Mouse (Mus musculus) MEL (cell line): ENCODE results near the gene Fgf22. TPM values are rescaled to one million over a fixed set of nuclear protein-coding genes. Genes with fewer than 3 reads are reported as not detected.
A peak's percentile ranks its signal among the peaks of the same experiment; 100 is the strongest.

Experiments
- DNase-seq: peaks from one replicate; pipeline ENCODE4 v3.0.0; 2011; ENCODE audit warnings: low read depth, low spot score
- H3K27ac ChIP-seq: 2 replicates; pipeline ENCODE4 v1.5.1; 2012; ENCODE audit warnings: low read depth, mild to moderate bottlenecking, control low read depth, low read length, moderate library complexity; ENCODE audit not compliant: control insufficient read depth
- H3K27me3 ChIP-seq, 2 experiments: fragments of 150-350 bp in 1 of 2; sonication (generic) in 1 of 2; 2 replicates each; pipeline ENCODE4 v1.6.1; 2012; ENCODE audit warnings: low read length in 2 of 2, mild to moderate bottlenecking in 2 of 2, improper control_type of control experiment in 1 of 2, moderate library complexity in 1 of 2; ENCODE audit not compliant: insufficient read depth in 2 of 2, control insufficient read depth in 1 of 2
- H3K36me3 ChIP-seq, 2 experiments: 2 replicates each; pipeline ENCODE4 v1.6.1; 2012 to 2014; ENCODE audit warnings: low read length in 2 of 2, improper control_type of control experiment in 1 of 2, inconsistent platforms in 1 of 2, mild to moderate bottlenecking in 1 of 2; ENCODE audit not compliant: insufficient read depth in 2 of 2, control insufficient read depth in 1 of 2
- H3K4me1 ChIP-seq, 2 experiments: fragments of 150-350 bp in 1 of 2; sonication (generic) in 1 of 2; 2 replicates each; pipeline ENCODE4 v1.6.1; 2012; ENCODE audit warnings: low read length in 2 of 2, improper control_type of control experiment in 1 of 2, mild to moderate bottlenecking in 1 of 2; ENCODE audit not compliant: insufficient read depth in 2 of 2, control insufficient read depth in 1 of 2
- H3K4me3 ChIP-seq, 2 experiments: fragments of 150-350 bp in 1 of 2; sonication (generic) in 1 of 2; 2 replicates each; pipeline ENCODE4 v1.5.1; 2012; ENCODE audit warnings: low read depth in 2 of 2, low read length in 2 of 2, mild to moderate bottlenecking in 2 of 2, moderate library complexity in 2 of 2, control low read depth in 1 of 2, improper control_type of control experiment in 1 of 2; ENCODE audit not compliant: control insufficient read depth in 1 of 2, insufficient read depth in 1 of 2
- H3K79me2 ChIP-seq: 2 replicates; pipeline ENCODE4 v1.6.1; 2012; ENCODE audit warnings: mild to moderate bottlenecking, low read length, moderate library complexity; ENCODE audit not compliant: control insufficient read depth, poor library complexity, insufficient read depth
- H3K9ac ChIP-seq: 2 replicates; pipeline ENCODE4 v1.6.1; 2012; ENCODE audit warnings: low read depth, mild to moderate bottlenecking, control low read depth, low read length, moderate library complexity; ENCODE audit not compliant: control insufficient read depth, poor library complexity, severe bottlenecking
- H3K9me3 ChIP-seq: fragments of 150-350 bp; sonication (generic); replicated peaks from 2 replicates; pipeline ENCODE4 v1.6.1; 2012; ENCODE audit warnings: mild to moderate bottlenecking, low read length, improper control_type of control experiment, moderate library complexity; ENCODE audit not compliant: insufficient read depth
- BHLHE40 ChIP-seq: IDR thresholded peaks from 2 replicates; pipeline ENCODE4 v1.6.1; 2012; ENCODE audit warnings: low read depth, mild to moderate bottlenecking, inconsistent platforms, low read length, improper control_type of control experiment, borderline replicate concordance
- CTCF ChIP-seq, 3 experiments: IDR thresholded peaks in 2 of 3; conservative IDR thresholded peaks in 1 of 3; 2 replicates each; pipeline ENCODE4 v1.5.1; 2011 to 2012; ENCODE audit warnings: low read length in 3 of 3, low read depth in 2 of 3, mild to moderate bottlenecking in 2 of 3, improper control_type of control experiment in 1 of 3, inconsistent platforms in 1 of 3, mixed read lengths in 1 of 3, moderate library complexity in 1 of 3; ENCODE audit not compliant: control insufficient read depth in 1 of 3, insufficient read depth in 1 of 3, poor library complexity in 1 of 3, severe bottlenecking in 1 of 3
- GABPA ChIP-seq: IDR thresholded peaks from 2 replicates; pipeline ENCODE4 v1.6.1; 2012; ENCODE audit warnings: low read depth, mild to moderate bottlenecking, inconsistent platforms, low read length, improper control_type of control experiment, moderate library complexity
- HCFC1 ChIP-seq: IDR thresholded peaks from 2 replicates; pipeline ENCODE4 v1.6.1; 2012; ENCODE audit warnings: low read depth, mild to moderate bottlenecking, inconsistent platforms, low read length, improper control_type of control experiment, moderate library complexity
- KAT2A ChIP-seq: conservative IDR thresholded peaks from 2 replicates; pipeline ENCODE4 v1.6.1; 2012; ENCODE audit warnings: low read depth, low read length, improper control_type of control experiment, inconsistent platforms
- MXI1 ChIP-seq: IDR thresholded peaks from 2 replicates; pipeline ENCODE4 v1.6.1; 2011; ENCODE audit warnings: mild to moderate bottlenecking, low read depth, low read length, improper control_type of control experiment
- POLR2A ChIP-seq, 2 experiments: IDR thresholded peaks; 2 replicates each; pipeline ENCODE4 v1.6.1; 2011 to 2012; ENCODE audit warnings: low read length in 2 of 2, mild to moderate bottlenecking in 2 of 2, control low read depth in 1 of 2, improper control_type of control experiment in 1 of 2, low read depth in 1 of 2, moderate library complexity in 1 of 2; ENCODE audit not compliant: control insufficient read depth in 1 of 2, insufficient read depth in 1 of 2, poor library complexity in 1 of 2
- POLR2AphosphoS2 ChIP-seq: IDR thresholded peaks from 2 replicates; pipeline ENCODE4 v1.6.1; 2011; ENCODE audit warnings: low read length, improper control_type of control experiment
- POLR2AphosphoS5 ChIP-seq: IDR thresholded peaks from 2 replicates; pipeline ENCODE4 v1.6.1; 2012; ENCODE audit warnings: low read depth, borderline replicate concordance, mild to moderate bottlenecking, inconsistent platforms, low read length, moderate library complexity, mixed read lengths
- RAD21 ChIP-seq: IDR thresholded peaks from 2 replicates; pipeline ENCODE4 v1.6.1; 2011; ENCODE audit warnings: mild to moderate bottlenecking, low read depth, low read length, improper control_type of control experiment
- SIN3A ChIP-seq: IDR thresholded peaks from 2 replicates; pipeline ENCODE4 v1.6.1; 2012; ENCODE audit warnings: low read length, improper control_type of control experiment, inconsistent platforms
- SMC3 ChIP-seq: IDR thresholded peaks from 2 replicates; pipeline ENCODE4 v1.6.1; 2011; ENCODE audit warnings: low read depth, low read length, improper control_type of control experiment
- TAL1 ChIP-seq: IDR thresholded peaks from 2 replicates; pipeline ENCODE4 v1.6.1; 2012; ENCODE audit warnings: mild to moderate bottlenecking, inconsistent platforms, low read length, moderate library complexity, mixed read lengths
- TBP ChIP-seq: IDR thresholded peaks from 2 replicates; pipeline ENCODE4 v1.8.0; 2011; ENCODE audit warnings: low read depth, low read length, improper control_type of control experiment
- TCF12 ChIP-seq: IDR thresholded peaks from 2 replicates; pipeline ENCODE4 v1.6.1; 2014; ENCODE audit warnings: low read depth, mild to moderate bottlenecking, inconsistent platforms, low read length, improper control_type of control experiment, moderate library complexity
- USF1 ChIP-seq: IDR thresholded peaks from 2 replicates; pipeline ENCODE4 v1.6.1; 2014; ENCODE audit warnings: low read depth, mild to moderate bottlenecking, inconsistent platforms, low read length, improper control_type of control experiment, moderate library complexity
- ZC3H11A ChIP-seq: IDR thresholded peaks from 2 replicates; pipeline ENCODE4 v1.6.1; 2012; ENCODE audit warnings: low read depth, mild to moderate bottlenecking, inconsistent platforms, low read length, improper control_type of control experiment
- polyA plus RNA-seq, 2 experiments: library from polyadenylated mRNA; stranded (reverse) in 1 of 2; unstranded in 1 of 2; fragments of >175 nt in 1 of 2; fragments of >200 nt in 1 of 2; gene quantifications; 2 replicates each; pipeline versions ENCODE4 v1.2.1 to v1.2.4; 2012; ENCODE audit warnings: low replicate concordance in 2 of 2, low read depth in 1 of 2; ENCODE audit not compliant: insufficient read length in 2 of 2, insufficient read depth in 1 of 2, missing spikeins in 1 of 2
- total RNA-seq: library from RNA; depleted of rRNA; stranded (reverse); fragments of 300-350 nt; gene quantifications from 2 replicates; pipeline ENCODE4 v1.2.3, GENCODE M21; 2012

Gene Fgf22
- total and polyA plus RNA-seq, 3 experiments: 0.15 to 0.33 TPM; not detected in 1

- TF ChIP-seq CTCF (IDR thresholded peaks at IDR 0.05 in 2 of 3, conservative IDR thresholded peaks at IDR 0.05 in 1 of 3; ENCODE audit: control insufficient read depth in 1 of 3, insufficient read depth in 1 of 3, low read depth in 2 of 3, low read length in 3 of 3, poor library complexity in 1 of 3, severe bottlenecking in 1 of 3) (peak; percentile 64 to 70 (median 65)), RAD21 (peak; percentile 30), POLR2AphosphoS5 (no peak), SMC3 (peak; percentile 49)
- H3K9me3 ChIP-seq: no peaks in the 10 kb centered on the region
- H3K4me3 ChIP-seq: no peak overlapping the region
- peak; percentile 65 for DNase-seq
- H3K79me2 ChIP-seq: no peaks in the 10 kb centered on the region
- H3K36me3 ChIP-seq: no peaks in the 10 kb centered on the region
- H3K27ac ChIP-seq: no peak overlapping the region
- H3K4me1 ChIP-seq: no peaks in the 10 kb centered on the region
- H3K9ac ChIP-seq: no peak overlapping the region
- H3K27me3 ChIP-seq: no peaks in the 10 kb centered on the region
Observed at GRCm38 (mm10) chr10:79774486-79775279, 19.8 kb downstream of the Fgf22 start.

GRCm38 (mm10) chr10:79777103-79777531 is 22.2 kb downstream of the Fgf22 start, which contains the start of gene Fstl3:
Fstl3 (plus strand) TSS chr10:79777272.
- H3K9me3 ChIP-seq: no peaks in the 10 kb centered on the region
- TF ChIP-seq GABPA (no peak), BHLHE40 (no peak), TAL1 (no peak), SIN3A (peak; percentile 3; the same call in 1 of the 2 replicates), SMC3 (no peak), CTCF (IDR thresholded peaks at IDR 0.05 in 2 of 3, conservative IDR thresholded peaks at IDR 0.05 in 1 of 3; ENCODE audit: control insufficient read depth in 1 of 3, insufficient read depth in 1 of 3, low read depth in 2 of 3, low read length in 3 of 3, poor library complexity in 1 of 3, severe bottlenecking in 1 of 3) (no peak), HCFC1 (no peak), POLR2A (IDR thresholded peaks at IDR 0.05; ENCODE audit: control insufficient read depth in 1 of 2, insufficient read depth in 1 of 2, low read depth in 1 of 2, low read length in 2 of 2, poor library complexity in 1 of 2) (peak; percentile 28 to 43; a peak in 1 of 4 replicates), ZC3H11A (no peak), MXI1 (peak; percentile 49; the same call in 1 of the 2 replicates), KAT2A (no peak), USF1 (peak; percentile 58), RAD21 (no peak), POLR2AphosphoS2 (no peak), TBP (no peak), TCF12 (no peak)
- no peaks in the 10 kb centered on the region for H3K27me3 ChIP-seq
- peak within 1 kb of the TSS; percentile 35 to 72 for H3K4me3 ChIP-seq
- no peaks in the 10 kb centered on the region for H3K36me3 ChIP-seq
- H3K4me1 ChIP-seq: peaks cover 0 to 8% of the 10 kb centered on the region in 2 experiments; a peak in 1 of 4 replicates
- H3K27ac ChIP-seq: no peak within 1 kb of the TSS
- DNase-seq: peak; percentile 44
- H3K79me2 ChIP-seq: no peaks in the 10 kb centered on the region
- peak within 1 kb of the TSS; percentile 67 for H3K9ac ChIP-seq
